Mouse (Mus musculus) heart, embryonic 11.5 days (tissue): ENCODE data around the gene Vangl2. TPM values are rescaled to one million over a fixed set of nuclear protein-coding genes. Genes with fewer than 3 reads are reported as not detected.

Experiments used
- ATAC-seq: fragments of 200-750 bp; cut with Nextera tagmentation; replicated peaks from 2 replicates; pipeline ENCODE4 v1.8.0; 2017; ENCODE audit warnings: moderate library complexity; ENCODE audit not compliant: insufficient number of reproducible peaks, low FRiP score, low TSS enrichment
- H3K27ac ChIP-seq: fragments of 300-500 bp; sonication (generic); 2 replicates; pipeline ENCODE4 v1.5.1; 2014; ENCODE audit warnings: mild to moderate bottlenecking, low read depth, low read length
- H3K27me3 ChIP-seq: fragments of 300-500 bp; sonication (generic); 2 replicates; pipeline ENCODE4 v1.6.1; 2014; ENCODE audit warnings: mild to moderate bottlenecking, low read length, mixed read lengths; ENCODE audit not compliant: control insufficient read depth, insufficient read depth
- H3K36me3 ChIP-seq: fragments of 300-500 bp; sonication (generic); 2 replicates; pipeline ENCODE4 v1.6.1; 2014; ENCODE audit warnings: mild to moderate bottlenecking, low read length, moderate library complexity, mixed read lengths; ENCODE audit not compliant: control insufficient read depth, insufficient read depth
- H3K4me1 ChIP-seq: fragments of 300-500 bp; sonication (generic); 2 replicates; pipeline ENCODE4 v1.6.1; 2014; ENCODE audit warnings: low read length; ENCODE audit not compliant: control insufficient read depth, insufficient read depth
- H3K4me2 ChIP-seq: fragments of 300-500 bp; sonication (generic); 2 replicates; pipeline ENCODE4 v1.6.1; 2014; ENCODE audit warnings: mild to moderate bottlenecking, moderate library complexity
- H3K4me3 ChIP-seq: fragments of 300-500 bp; sonication (generic); 2 replicates; pipeline ENCODE4 v1.5.1; 2014; ENCODE audit warnings: low read depth, low read length
- H3K9ac ChIP-seq: fragments of 300-500 bp; sonication (generic); 2 replicates; pipeline ENCODE4 v1.6.1; 2014; ENCODE audit warnings: mild to moderate bottlenecking, low read depth, low read length, moderate library complexity
- H3K9me3 ChIP-seq: fragments of 300-500 bp; sonication (generic); replicated peaks from 2 replicates; pipeline ENCODE4 v1.6.1; 2016; ENCODE audit warnings: low read length; ENCODE audit not compliant: control insufficient read depth
- WGBS: fragments of 180-500 bp; shearing (Covaris S2); extraction: QIAGEN DNeasy Blood & Tissue Kit; methylation state at CpG from one replicate; pipeline ENCODE4 v1.1.7; 2014; ENCODE audit not compliant: insufficient replicate concordance; 5-methylcytosine and 5-hydroxymethylcytosine counted together
- polyA plus RNA-seq: library from polyadenylated mRNA; unstranded; fragments of >200 nt; fragmentation: Nextera tagmentation; extraction: Ambion mirVana; gene quantifications from 2 replicates; pipeline ENCODE4 v1.2.1, GENCODE M21; 2014

The Vangl2 gene
- polyA plus RNA-seq, 1 experiment from 2014 or later = 10.4 TPM

GRCm38 (mm10) chr1:172000641-172001040 lies 27.6 kb downstream of the Vangl2 start:
- Histone ChIP-seq H3K9me3 (no peaks in the 10 kb centered on the region), H3K27me3 (no peaks in the 10 kb centered on the region), H3K9ac (no peak overlapping the region), H3K4me3 (no peak overlapping the region), H3K27ac (no peak overlapping the region), H3K4me2 (no peak overlapping the region), H3K36me3 (peaks cover 4% of the 10 kb centered on the region; the same call in 1 of the 2 replicates), H3K4me1 (peaks cover 2% of the 10 kb centered on the region; the same call in 1 of the 2 replicates)
- WGBS = 44% methylated on average over 3 of the region's 3 CpGs
- no peak for ATAC-seq

GRCm38 (mm10) chr1:171998820-171999597 lies 29.2 kb downstream of the Vangl2 start:
- ATAC-seq = no peak
- WGBS = 84% methylated on average over 13 of the region's 13 CpGs

GRCm38 (mm10) chr1:171996701-171997100 lies 31.5 kb downstream of the Vangl2 start:
- peaks cover 14% of the 10 kb centered on the region; the same call in 1 of the 2 replicates for H3K4me1 ChIP-seq
- no peaks in the 10 kb centered on the region for H3K27me3 ChIP-seq
- no peak overlapping the region; the same call in 1 of the 2 replicates for H3K27ac ChIP-seq
- no peaks in the 10 kb centered on the region for H3K36me3 ChIP-seq
- ATAC-seq = no peak
- no peak overlapping the region for H3K4me3 ChIP-seq
- no peak overlapping the region for H3K9ac ChIP-seq
- WGBS = 50% methylated on average over 7 of the region's 7 CpGs
- H3K9me3 ChIP-seq = no peaks in the 10 kb centered on the region
- H3K4me2 ChIP-seq = no peak overlapping the region

More at GRCm38 (mm10) chr1:171998820-171999597, 29.2 kb downstream of the Vangl2 start:
- Histone ChIP-seq H3K36me3 (no peaks in the 10 kb centered on the region), H3K4me3 (no peak overlapping the region), H3K9me3 (no peaks in the 10 kb centered on the region), H3K27ac (no peak overlapping the region), H3K4me2 (no peak overlapping the region), H3K4me1 (peaks cover 14% of the 10 kb centered on the region; the same call in 1 of the 2 replicates), H3K27me3 (no peaks in the 10 kb centered on the region), H3K9ac (no peak overlapping the region)

GRCm38 (mm10) chr1:171994918-171995715 lies 33.1 kb downstream of the Vangl2 start:
- Histone ChIP-seq H3K9ac (no peak overlapping the region), H3K27ac (0 out of 2 replicates have a peak overlapping the region, but pooled peaks have one; percentile 17), H3K36me3 (no peaks in the 10 kb centered on the region), H3K9me3 (no peaks in the 10 kb centered on the region), H3K4me2 (no peak overlapping the region), H3K4me3 (no peak overlapping the region), H3K4me1 (peaks cover 14% of the 10 kb centered on the region; the same call in 1 of the 2 replicates), H3K27me3 (no peaks in the 10 kb centered on the region)
- WGBS = 69% methylated on average over 11 of the region's 11 CpGs
- ATAC-seq = peak; percentile 62

- H3K4me1 ChIP-seq = peaks cover 14% of the 10 kb centered on the region; the same call in 1 of the 2 replicates
- H3K9me3 ChIP-seq = no peaks in the 10 kb centered on the region
- 0 out of 2 replicates have a peak overlapping the region, but pooled peaks have one; percentile 17 for H3K27ac ChIP-seq
- peak; percentile 39; the same call in 1 of the 2 replicates for ATAC-seq
- H3K4me2 ChIP-seq = no peak overlapping the region
- no peaks in the 10 kb centered on the region for H3K36me3 ChIP-seq
- no peak overlapping the region for H3K9ac ChIP-seq
- H3K4me3 ChIP-seq = no peak overlapping the region
- WGBS = 56% methylated on average over 2 of the region's 2 CpGs
- no peaks in the 10 kb centered on the region for H3K27me3 ChIP-seq
These were observed 33.7 kb downstream of the Vangl2 start for GRCm38 (mm10) chr1:171994501-171994900.

- H3K9me3 ChIP-seq = no peaks in the 10 kb centered on the region
- H3K36me3 ChIP-seq = no peaks in the 10 kb centered on the region
- no peak overlapping the region for H3K4me2 ChIP-seq
- no peak overlapping the region for H3K27ac ChIP-seq
- no peaks in the 10 kb centered on the region for H3K27me3 ChIP-seq
- H3K4me3 ChIP-seq = no peak overlapping the region
- no peak for ATAC-seq
- 57% methylated on average over 4 of the region's 4 CpGs for WGBS
- H3K9ac ChIP-seq = no peak overlapping the region
- peaks cover 14% of the 10 kb centered on the region; the same call in 1 of the 2 replicates for H3K4me1 ChIP-seq
These were observed 35.2 kb downstream of the Vangl2 start for GRCm38 (mm10) chr1:171992901-171993530.

GRCm38 (mm10) chr1:171991883-171992282 lies 36.4 kb downstream of the Vangl2 start:
- Histone ChIP-seq H3K4me1 (peaks cover 14% of the 10 kb centered on the region; the same call in 1 of the 2 replicates), H3K36me3 (no peaks in the 10 kb centered on the region), H3K4me2 (no peak overlapping the region), H3K27ac (no peak overlapping the region), H3K27me3 (no peaks in the 10 kb centered on the region), H3K9me3 (no peaks in the 10 kb centered on the region), H3K9ac (no peak overlapping the region), H3K4me3 (no peak overlapping the region)
- 91% methylated on average over 2 of the region's 2 CpGs for WGBS
- no peak for ATAC-seq

GRCm38 (mm10) chr1:171984121-171984520 lies 44.1 kb downstream of the Vangl2 start:
- WGBS = 100% methylated on average over 1 of the region's 1 CpGs
- H3K4me1 ChIP-seq = no peaks in the 10 kb centered on the region
- no peaks in the 10 kb centered on the region for H3K9me3 ChIP-seq
- no peaks in the 10 kb centered on the region for H3K36me3 ChIP-seq
- H3K9ac ChIP-seq = no peak overlapping the region
- H3K27ac ChIP-seq = no peak overlapping the region
- H3K4me2 ChIP-seq = no peak overlapping the region
- no peaks in the 10 kb centered on the region for H3K27me3 ChIP-seq
- H3K4me3 ChIP-seq = no peak overlapping the region
- no peak for ATAC-seq
